Mouse (Mus musculus) kidney, postnatal 4 days (tissue): ENCODE data around the gene Megf11.

Experiments used
- DNase-seq, 2 experiments: peaks; one replicate each; pipeline ENCODE4 v3.0.0; 2021; ENCODE audit warnings: mixed read lengths in 2 of 2

The Megf11 gene

GRCm38 (mm10) chr9:64654723-64655122, 269.3 kb downstream of the Megf11 start:
- no peak for DNase-seq

GRCm38 (mm10) chr9:64656613-64657012, 271.2 kb downstream of the Megf11 start:
- DNase-seq: no peak

GRCm38 (mm10) chr9:64660222-64660621, 274.8 kb downstream of the Megf11 start:
- peak; percentile 37 to 57 for DNase-seq

GRCm38 (mm10) chr9:64664612-64665011, 279.2 kb downstream of the Megf11 start:
- no peak for DNase-seq

GRCm38 (mm10) chr9:64666549-64666948, 281.1 kb downstream of the Megf11 start:
- DNase-seq: peak; percentile 77 to 78

- DNase-seq: peak; percentile 54 to 68
Observed at GRCm38 (mm10) chr9:64667513-64667912, 282.1 kb downstream of the Megf11 start.

- no peak for DNase-seq
Observed at GRCm38 (mm10) chr9:64668001-64668400, 282.6 kb downstream of the Megf11 start.

- peak; percentile 53 to 68 for DNase-seq
Observed at GRCm38 (mm10) chr9:64671341-64672319, 286.2 kb downstream of the Megf11 start.

GRCm38 (mm10) chr9:64687122-64688014, 301.9 kb downstream of the Megf11 start:
- peak in 1 of 2 experiments; percentile 46 for DNase-seq

- DNase-seq: peak in 1 of 2 experiments; percentile 36
Observed at GRCm38 (mm10) chr9:64688015-64688394, 302.6 kb downstream of the Megf11 start.

GRCm38 (mm10) chr9:64690771-64691170, 305.3 kb downstream of the Megf11 start:
- no peak for DNase-seq

- peak; percentile 84 to 88 for DNase-seq
Observed at GRCm38 (mm10) chr9:64691176-64691575, 305.8 kb downstream of the Megf11 start.

GRCm38 (mm10) chr9:64693094-64693493, 307.7 kb downstream of the Megf11 start:
- no peak for DNase-seq

- no peak for DNase-seq
Observed at GRCm38 (mm10) chr9:64695266-64695665, 309.8 kb downstream of the Megf11 start.

GRCm38 (mm10) chr9:64696404-64696803, 311.0 kb downstream of the Megf11 start:
- DNase-seq: no peak

- DNase-seq: no peak
Observed at GRCm38 (mm10) chr9:64697006-64697405, 311.6 kb downstream of the Megf11 start.

GRCm38 (mm10) chr9:64697677-64698076, 312.3 kb downstream of the Megf11 start:
- no peak for DNase-seq

- DNase-seq: no peak
Observed at GRCm38 (mm10) chr9:64698586-64698985, 313.2 kb downstream of the Megf11 start.

- DNase-seq: peak in 1 of 2 experiments; percentile 43
Observed at GRCm38 (mm10) chr9:64700451-64701311, 315.3 kb downstream of the Megf11 start.

GRCm38 (mm10) chr9:64701651-64702050, 316.2 kb downstream of the Megf11 start:
- no peak for DNase-seq

- no peak for DNase-seq
Observed at GRCm38 (mm10) chr9:64702391-64702790, 317.0 kb downstream of the Megf11 start.

- peak; percentile 23 to 55 for DNase-seq
Observed at GRCm38 (mm10) chr9:64702937-64703336, 317.5 kb downstream of the Megf11 start.
